Mouse (Mus musculus): ENCODE measurements around the gene Maea. TPM values are rescaled to one million over a fixed set of nuclear protein-coding genes. Genes with fewer than 3 reads are reported as not detected.

Maea gene
- polyA plus RNA-seq, 1 experiment from 2014 or later = 154 TPM

GRCm38 (mm10) chr5:33342821-33343220, 7.5 kb downstream of the Maea start:
- no peaks in the 10 kb centered on the region for H3K9me3 ChIP-seq
- no peak overlapping the region for H3K4me3 ChIP-seq
- DNase-seq (ENCODE audit: low spot score) = no peak
- peaks cover 68% of the 10 kb centered on the region for H3K36me3 ChIP-seq (replicated peaks)
- no peaks in the 10 kb centered on the region for H3K27me3 ChIP-seq (replicated peaks; ENCODE audit: low read depth, poor library complexity, severe bottlenecking)
- H3K4me1 ChIP-seq = no peaks in the 10 kb centered on the region
- H3K27ac ChIP-seq (replicated peaks) = no peak overlapping the region

- Histone ChIP-seq H3K4me3 (no peak overlapping the region), H3K4me1 (no peaks in the 10 kb centered on the region), H3K36me3 (replicated peaks) (peaks cover 61% of the 10 kb centered on the region)
Observed at GRCm38 (mm10) chr5:33343571-33343970, 8.3 kb downstream of the Maea start.

DNA sequence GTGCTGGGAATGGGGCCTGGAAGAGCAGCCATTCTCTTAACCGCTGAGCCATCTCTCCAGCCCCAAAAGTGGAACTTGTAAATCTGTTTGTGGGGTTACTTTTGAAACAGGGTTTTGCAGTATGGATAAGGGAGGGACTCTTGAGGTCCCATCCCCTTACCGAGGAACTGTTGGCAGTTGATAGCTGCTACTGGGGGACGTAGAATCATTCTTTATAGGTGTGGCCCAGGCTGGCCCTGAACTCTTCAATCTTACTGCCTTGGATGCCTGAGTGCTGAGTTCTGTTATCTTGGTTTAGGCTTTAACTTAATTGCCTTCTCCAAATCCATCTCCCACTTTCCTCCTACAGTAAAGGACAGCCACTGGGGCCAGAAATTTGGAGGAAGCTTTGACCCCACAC, 8.8 kb downstream of the Maea start:
- H3K9me3 ChIP-seq = no peaks in the 10 kb centered on the region
- H3K4me1 ChIP-seq = no peaks in the 10 kb centered on the region
- no peak overlapping the region for H3K27ac ChIP-seq (replicated peaks)
- no peak for DNase-seq (ENCODE audit: low spot score)
- no peak overlapping the region for H3K4me3 ChIP-seq
- no peaks in the 10 kb centered on the region for H3K27me3 ChIP-seq (replicated peaks; ENCODE audit: low read depth, poor library complexity, severe bottlenecking)
- peaks cover 56% of the 10 kb centered on the region for H3K36me3 ChIP-seq (replicated peaks)
- 93% methylated on average over 3 of the region's 3 CpGs for WGBS

More at GRCm38 (mm10) chr5:33343571-33343970, 8.3 kb downstream of the Maea start:
- H3K27me3 ChIP-seq (replicated peaks; ENCODE audit: low read depth, poor library complexity, severe bottlenecking) = no peaks in the 10 kb centered on the region
- no peaks in the 10 kb centered on the region for H3K9me3 ChIP-seq
- DNase-seq (ENCODE audit: low spot score) = no peak
- no peak overlapping the region for H3K27ac ChIP-seq (replicated peaks)

GRCm38 (mm10) chr5:33347620-33348019, 12.3 kb downstream of the Maea start:
- no peak overlapping the region for H3K4me3 ChIP-seq
- no peaks in the 10 kb centered on the region for H3K9me3 ChIP-seq
- H3K27ac ChIP-seq (replicated peaks) = no peak overlapping the region
- 84% methylated on average over 3 of the region's 3 CpGs for WGBS
- no peaks in the 10 kb centered on the region for H3K27me3 ChIP-seq (replicated peaks; ENCODE audit: low read depth, poor library complexity, severe bottlenecking)
- DNase-seq (ENCODE audit: low spot score) = no peak
- H3K4me1 ChIP-seq = peaks cover 10% of the 10 kb centered on the region
- peaks cover 25% of the 10 kb centered on the region for H3K36me3 ChIP-seq (replicated peaks)

DNA sequence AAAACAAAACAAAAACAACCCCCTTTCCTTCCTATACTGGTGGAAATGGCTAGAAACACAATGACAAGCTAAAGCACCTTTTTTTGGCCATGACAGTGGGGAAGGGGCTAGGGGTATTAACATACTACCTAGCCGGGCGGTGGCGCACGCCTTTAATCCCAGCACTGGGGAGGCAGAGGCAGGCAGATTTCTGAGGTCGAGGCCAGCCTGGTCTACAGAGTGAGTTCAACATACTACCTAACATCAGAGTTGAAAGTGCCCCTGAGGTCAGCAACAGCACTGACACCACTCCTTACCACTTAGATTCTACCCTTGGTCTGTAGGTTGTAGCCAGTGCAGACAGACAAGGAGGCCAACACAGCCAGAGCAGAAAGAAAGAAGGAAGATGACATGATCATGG, 13.9 kb downstream of the Maea start:
- Histone ChIP-seq H3K27me3 (replicated peaks; ENCODE audit: low read depth, poor library complexity, severe bottlenecking) (no peaks in the 10 kb centered on the region), H3K4me1 (peaks cover 24% of the 10 kb centered on the region), H3K4me3 (no peak overlapping the region), H3K27ac (replicated peaks) (no peak overlapping the region), H3K9me3 (no peaks in the 10 kb centered on the region), H3K36me3 (replicated peaks) (peaks cover 20% of the 10 kb centered on the region)
- 97% methylated on average over 5 of the region's 5 CpGs for WGBS
- no peak for DNase-seq (ENCODE audit: low spot score)

- 73% methylated on average over 4 of the region's 4 CpGs for WGBS
- Histone ChIP-seq H3K4me3 (no peak overlapping the region), H3K27ac (replicated peaks) (no peak overlapping the region), H3K27me3 (replicated peaks; ENCODE audit: low read depth, poor library complexity, severe bottlenecking) (no peaks in the 10 kb centered on the region), H3K4me1 (peaks cover 24% of the 10 kb centered on the region), H3K9me3 (no peaks in the 10 kb centered on the region), H3K36me3 (replicated peaks) (peaks cover 15% of the 10 kb centered on the region)
- DNase-seq (ENCODE audit: low spot score) = no peak
Observed at GRCm38 (mm10) chr5:33349706-33350105, 14.4 kb downstream of the Maea start.

- Histone ChIP-seq H3K27me3 (replicated peaks; ENCODE audit: low read depth, poor library complexity, severe bottlenecking) (no peaks in the 10 kb centered on the region), H3K9me3 (no peaks in the 10 kb centered on the region), H3K36me3 (replicated peaks) (peaks cover 3% of the 10 kb centered on the region; the same call in 1 of the 2 replicates), H3K4me3 (no peak overlapping the region), H3K27ac (replicated peaks) (0 out of 2 replicates have a peak overlapping the region, but pooled peaks have one; percentile 26), H3K4me1 (peaks cover 24% of the 10 kb centered on the region)
- DNase-seq (ENCODE audit: low spot score) = no peak
- WGBS = 90% methylated on average over 3 of the region's 3 CpGs
Observed at GRCm38 (mm10) chr5:33351556-33352272, 16.4 kb downstream of the Maea start.

DNA sequence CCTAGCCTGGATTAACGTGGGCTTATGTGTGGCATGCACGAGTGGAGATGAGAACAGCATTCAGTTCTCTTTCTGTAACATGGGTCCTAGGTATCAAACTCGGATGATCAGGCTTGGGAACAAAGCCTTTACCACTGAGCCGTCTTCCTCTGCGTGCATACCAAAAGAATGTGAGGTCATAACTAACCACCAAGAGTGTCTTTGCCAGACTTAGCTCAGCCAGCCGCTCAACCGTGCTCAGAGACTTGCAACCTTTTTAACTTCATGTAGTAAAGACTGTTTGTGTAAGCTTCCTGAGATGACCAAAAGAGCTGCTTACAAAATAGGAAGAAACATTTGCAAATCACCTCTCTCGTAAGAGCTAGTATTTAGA, 16.9 kb downstream of the Maea start:
- 83% methylated on average over 8 of the region's 8 CpGs for WGBS
- Histone ChIP-seq H3K4me3 (no peak overlapping the region), H3K27ac (replicated peaks) (peak overlapping the region; percentile 26; the same call in 1 of the 2 replicates), H3K9me3 (no peaks in the 10 kb centered on the region), H3K4me1 (peaks cover 24% of the 10 kb centered on the region), H3K36me3 (replicated peaks) (peaks cover 3% of the 10 kb centered on the region; the same call in 1 of the 2 replicates), H3K27me3 (replicated peaks; ENCODE audit: low read depth, poor library complexity, severe bottlenecking) (no peaks in the 10 kb centered on the region)
- DNase-seq (ENCODE audit: low spot score) = no peak

DNA sequence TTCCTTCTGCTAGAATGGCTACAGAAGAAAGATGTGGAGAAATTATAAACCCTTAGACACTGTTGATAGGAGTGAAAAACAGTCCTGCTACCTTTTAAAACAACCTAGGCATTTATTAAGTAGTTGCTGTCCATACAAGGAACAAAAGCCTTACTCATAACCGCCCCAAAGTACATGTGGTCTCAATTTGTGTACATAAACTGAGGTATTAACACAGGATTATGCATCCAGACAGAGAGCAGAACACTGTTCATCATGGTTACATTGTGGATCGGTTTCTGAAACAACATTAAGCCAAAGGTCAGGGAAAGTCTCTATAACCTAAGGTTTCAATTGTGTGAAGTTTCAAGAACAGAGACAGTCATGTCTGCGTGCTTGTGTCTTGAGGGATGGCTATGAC, 17.7 kb downstream of the Maea start:
- Histone ChIP-seq H3K36me3 (replicated peaks) (peaks cover 5% of the 10 kb centered on the region), H3K4me3 (no peak overlapping the region), H3K27ac (replicated peaks) (no peak overlapping the region), H3K27me3 (replicated peaks; ENCODE audit: low read depth, poor library complexity, severe bottlenecking) (no peaks in the 10 kb centered on the region), H3K4me1 (peaks cover 24% of the 10 kb centered on the region), H3K9me3 (no peaks in the 10 kb centered on the region)
- no peak for DNase-seq (ENCODE audit: low spot score)
- WGBS = 56% methylated on average over 3 of the region's 3 CpGs

DNA sequence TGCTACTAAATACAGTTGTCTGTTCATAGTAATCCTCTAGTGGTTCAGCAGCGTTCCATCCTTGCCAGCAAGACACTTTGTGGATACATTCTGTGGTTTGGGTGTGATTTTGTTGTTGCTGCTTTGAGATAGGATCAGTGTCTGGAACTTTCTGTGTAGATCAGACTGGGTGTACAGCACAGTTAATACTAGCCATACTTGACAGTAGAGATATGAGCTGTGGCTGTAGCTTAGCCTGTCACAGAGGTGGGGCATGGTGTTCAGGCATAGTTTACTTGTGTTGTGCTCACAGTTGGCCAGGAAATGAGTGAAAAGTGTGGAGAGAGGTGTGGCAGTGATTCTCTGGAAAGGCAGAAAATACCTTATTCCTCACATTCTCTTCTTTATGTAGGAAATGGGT, 22.2 kb downstream of the Maea start:
- WGBS = 88% methylated on average over 1 of the region's 1 CpGs
- peaks cover 50% of the 10 kb centered on the region for H3K36me3 ChIP-seq (replicated peaks)
- no peak overlapping the region for H3K4me3 ChIP-seq

GRCm38 (mm10) chr5:33358467-33358866, 23.2 kb downstream of the Maea start:
- Histone ChIP-seq H3K4me1 (peaks cover 5% of the 10 kb centered on the region), H3K36me3 (replicated peaks) (peaks cover 60% of the 10 kb centered on the region), H3K9me3 (no peaks in the 10 kb centered on the region), H3K27me3 (replicated peaks; ENCODE audit: low read depth, poor library complexity, severe bottlenecking) (no peaks in the 10 kb centered on the region), H3K27ac (replicated peaks) (no peak overlapping the region), H3K4me3 (no peak overlapping the region)
- DNase-seq (ENCODE audit: low spot score) = no peak
- WGBS = 86% methylated on average over 4 of the region's 4 CpGs

More for the DNA sequence above, 22.2 kb downstream of the Maea start:
- DNase-seq (ENCODE audit: low spot score) = no peak
- Histone ChIP-seq H3K4me1 (peaks cover 15% of the 10 kb centered on the region), H3K27ac (replicated peaks) (no peak overlapping the region), H3K9me3 (no peaks in the 10 kb centered on the region), H3K27me3 (replicated peaks; ENCODE audit: low read depth, poor library complexity, severe bottlenecking) (no peaks in the 10 kb centered on the region)

DNA sequence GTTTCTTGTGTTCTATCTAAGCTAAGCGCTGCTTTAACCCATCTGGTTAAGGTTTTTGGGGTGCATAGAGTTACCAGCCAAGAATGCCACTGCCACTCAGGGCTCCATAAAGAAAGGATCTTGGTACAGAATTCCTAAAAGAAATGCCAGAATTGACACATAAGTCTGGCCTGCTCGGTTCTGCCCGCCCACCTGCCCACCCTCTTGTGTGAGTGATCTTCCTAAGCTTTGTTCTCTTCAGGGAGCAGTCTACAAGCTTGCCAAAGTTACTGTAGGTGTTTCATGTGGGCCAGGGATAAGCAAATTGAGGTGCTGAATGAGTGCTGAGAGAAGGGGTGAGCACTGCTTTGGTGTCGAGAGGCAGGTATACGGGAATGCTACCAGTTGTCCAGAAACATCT, 28.0 kb downstream of the Maea start:
- 95% methylated on average over 5 of the region's 5 CpGs for WGBS
- H3K36me3 ChIP-seq (replicated peaks) = peaks cover 100% of the 10 kb centered on the region
- no peaks in the 10 kb centered on the region for H3K27me3 ChIP-seq (replicated peaks; ENCODE audit: low read depth, poor library complexity, severe bottlenecking)
- no peaks in the 10 kb centered on the region for H3K9me3 ChIP-seq
- no peak overlapping the region for H3K4me3 ChIP-seq
- H3K4me1 ChIP-seq = no peaks in the 10 kb centered on the region
- no peak for DNase-seq (ENCODE audit: low spot score)
- H3K27ac ChIP-seq (replicated peaks) = no peak overlapping the region

GRCm38 (mm10) chr5:33368651-33369050, 33.3 kb downstream of the Maea start:
- peaks cover 100% of the 10 kb centered on the region for H3K36me3 ChIP-seq (replicated peaks)

More at GRCm38 (mm10) chr5:33368651-33369050, 33.3 kb downstream of the Maea start:
- Histone ChIP-seq H3K4me3 (no peak overlapping the region), H3K27me3 (replicated peaks; ENCODE audit: low read depth, poor library complexity, severe bottlenecking) (no peaks in the 10 kb centered on the region), H3K4me1 (no peaks in the 10 kb centered on the region), H3K27ac (replicated peaks) (no peak overlapping the region), H3K9me3 (no peaks in the 10 kb centered on the region)
- no peak for DNase-seq (ENCODE audit: low spot score)
- 90% methylated on average over 4 of the region's 4 CpGs for WGBS

Data from embryonic facial prominence, embryonic 10.5 days (tissue).